Mouse (Mus musculus): ENCODE data around the gene Themis2. TPM values are rescaled to one million over a fixed set of nuclear protein-coding genes. Genes with fewer than 3 reads are reported as not detected.

The Themis2 gene
- polyA plus RNA-seq, 1 experiment = not detected

- no peak for TF ChIP-seq POLR2AphosphoS2 (IDR thresholded peaks at IDR 0.05; ENCODE audit: insufficient read length, low read depth)
- Histone ChIP-seq H3K79me2 (ENCODE audit: control insufficient read depth, insufficient read depth) (no peaks in the 10 kb centered on the region), H3ac (ENCODE audit: control insufficient read depth, insufficient read length) (no peak overlapping the region), H3K4me2 (ENCODE audit: low read depth) (no peak overlapping the region), H3K27me3 (ENCODE audit: control insufficient read depth, insufficient read depth, insufficient read length) (no peaks in the 10 kb centered on the region), H3K4me3 (no peak overlapping the region), H3K36me3 (ENCODE audit: control insufficient read depth, insufficient read depth) (no peaks in the 10 kb centered on the region)
Observed at GRCm38 (mm10) chr4:132785228-132785627, 11.0 kb downstream of the Themis2 start.

DNA sequence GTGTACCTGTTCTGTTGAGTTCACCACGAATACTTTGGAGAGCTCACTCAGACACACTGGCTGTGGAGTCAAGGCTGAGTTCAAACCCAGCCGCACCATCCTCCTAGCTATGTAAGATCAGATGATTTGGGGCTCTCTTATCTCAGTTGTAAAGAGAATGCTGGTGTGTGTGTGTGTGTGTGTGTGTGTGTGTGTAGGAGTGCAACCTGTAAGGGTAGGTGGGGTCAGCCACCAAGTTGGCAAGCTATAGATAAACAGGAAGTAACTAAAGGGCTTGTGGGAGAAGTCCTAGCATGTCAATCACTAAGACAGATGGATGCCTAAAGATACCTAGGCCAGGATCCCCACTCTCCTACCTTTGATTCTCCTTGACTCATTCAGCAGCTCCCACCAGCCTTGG is 12.5 kb downstream of the Themis2 start:
- Histone ChIP-seq H3K4me3 (no peak overlapping the region), H3ac (ENCODE audit: control insufficient read depth, insufficient read length) (no peak overlapping the region), H3K36me3 (ENCODE audit: control insufficient read depth, insufficient read depth) (no peaks in the 10 kb centered on the region), H3K4me2 (ENCODE audit: low read depth) (no peak overlapping the region), H3K27me3 (ENCODE audit: control insufficient read depth, insufficient read depth, insufficient read length) (no peaks in the 10 kb centered on the region), H3K79me2 (ENCODE audit: control insufficient read depth, insufficient read depth) (no peaks in the 10 kb centered on the region)
- TF ChIP-seq POLR2AphosphoS2 (IDR thresholded peaks at IDR 0.05; ENCODE audit: insufficient read length, low read depth) (no peak), MYOG (IDR thresholded peaks at IDR 0.05; ENCODE audit: control insufficient read depth in 1 of 3, insufficient read depth in 1 of 3, insufficient read length in 2 of 3, low read depth in 2 of 3) (no peak), SRF (IDR thresholded peaks at IDR 0.05; ENCODE audit: control insufficient read depth, insufficient read length, low read depth) (no peak), USF1 (IDR thresholded peaks at IDR 0.05; ENCODE audit: low read depth) (no peak), TCF12 (IDR thresholded peaks at IDR 0.05; ENCODE audit: insufficient read depth, poor library complexity, severe bottlenecking) (no peak), E2F4 (IDR thresholded peaks at IDR 0.05; ENCODE audit: insufficient read depth) (no peak), TCF3 (IDR thresholded peaks at IDR 0.05; ENCODE audit: insufficient read length, low read depth) (no peak), MAX (IDR thresholded peaks at IDR 0.05; ENCODE audit: low read depth) (no peak), POLR2A (IDR thresholded peaks at IDR 0.05; ENCODE audit: insufficient read length, low read depth) (no peak)

- H3K27me3 ChIP-seq (ENCODE audit: control insufficient read depth, insufficient read depth, insufficient read length) = no peaks in the 10 kb centered on the region
- TF ChIP-seq MYOD1 (IDR thresholded peaks at IDR 0.05; ENCODE audit: control insufficient read depth in 1 of 3, insufficient read length in 2 of 3, low read depth in 2 of 3) = no peak
- TF ChIP-seq MAX (IDR thresholded peaks at IDR 0.05; ENCODE audit: low read depth) = no peak
- no peak for TF ChIP-seq CEBPB (IDR thresholded peaks at IDR 0.05; ENCODE audit: insufficient read depth, poor library complexity, severe bottlenecking)
- no peak for TF ChIP-seq TCF3 (IDR thresholded peaks at IDR 0.05; ENCODE audit: insufficient read length, low read depth)
- TF ChIP-seq POLR2AphosphoS2 (IDR thresholded peaks at IDR 0.05; ENCODE audit: insufficient read length, low read depth) = no peak
- TF ChIP-seq USF1 (IDR thresholded peaks at IDR 0.05; ENCODE audit: low read depth) = no peak
- no peak for TF ChIP-seq REST (IDR thresholded peaks at IDR 0.05; ENCODE audit: insufficient read depth, insufficient read length)
- TF ChIP-seq TCF12 (IDR thresholded peaks at IDR 0.05; ENCODE audit: insufficient read depth, poor library complexity, severe bottlenecking) = no peak
- no peak overlapping the region for H3ac ChIP-seq (ENCODE audit: control insufficient read depth, insufficient read length)
- H3K79me2 ChIP-seq (ENCODE audit: control insufficient read depth, insufficient read depth) = no peaks in the 10 kb centered on the region
- no peak overlapping the region for H3K4me2 ChIP-seq (ENCODE audit: low read depth)
- H3K36me3 ChIP-seq (ENCODE audit: control insufficient read depth, insufficient read depth) = peaks cover 18% of the 10 kb centered on the region
- no peak overlapping the region for H3K4me3 ChIP-seq
Observed at GRCm38 (mm10) chr4:132780288-132780687, 15.9 kb downstream of the Themis2 start.

DNA sequence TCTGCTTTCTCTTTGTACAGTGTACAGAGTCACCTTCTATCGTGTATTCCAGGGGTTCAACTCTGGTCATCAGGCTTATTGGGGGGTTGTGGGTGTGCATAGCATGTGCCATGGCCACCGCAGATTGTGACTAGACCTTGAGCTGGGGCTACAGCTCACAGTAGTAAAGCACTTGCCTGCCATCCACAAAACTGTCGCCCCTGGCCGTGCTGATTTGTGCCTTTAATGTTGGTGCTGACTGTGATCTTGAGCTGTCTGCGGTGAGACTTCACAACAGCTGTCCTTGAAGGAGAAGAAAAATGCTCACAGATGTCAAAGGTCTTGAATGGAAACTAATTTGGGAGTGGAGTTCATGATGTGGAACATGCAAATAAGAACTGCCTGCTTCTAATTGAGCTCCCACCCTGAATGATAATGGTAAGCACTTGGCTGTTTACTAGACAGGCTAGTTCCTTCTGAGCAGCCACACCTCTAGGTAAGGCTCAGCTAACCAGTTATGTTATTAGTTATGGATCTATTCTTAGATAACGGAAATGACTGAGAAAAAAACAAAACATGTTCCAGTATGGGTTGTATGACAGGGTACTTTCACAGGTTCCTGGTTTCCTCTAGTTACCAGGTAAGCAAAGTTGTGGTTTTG is 17.5 kb downstream of the Themis2 start:
- H3K27me3 ChIP-seq (ENCODE audit: control insufficient read depth, insufficient read depth, insufficient read length) = no peaks in the 10 kb centered on the region
- no peaks in the 10 kb centered on the region for H3K79me2 ChIP-seq (ENCODE audit: control insufficient read depth, insufficient read depth)
- H3K36me3 ChIP-seq (ENCODE audit: control insufficient read depth, insufficient read depth) = peaks cover 23% of the 10 kb centered on the region
- no peak overlapping the region for H3K4me2 ChIP-seq (ENCODE audit: low read depth)
- H3K4me3 ChIP-seq = no peak overlapping the region
- H3ac ChIP-seq (ENCODE audit: control insufficient read depth, insufficient read length) = no peak overlapping the region
- no peak for TF ChIP-seq TCF3 (IDR thresholded peaks at IDR 0.05; ENCODE audit: insufficient read length, low read depth)

DNA sequence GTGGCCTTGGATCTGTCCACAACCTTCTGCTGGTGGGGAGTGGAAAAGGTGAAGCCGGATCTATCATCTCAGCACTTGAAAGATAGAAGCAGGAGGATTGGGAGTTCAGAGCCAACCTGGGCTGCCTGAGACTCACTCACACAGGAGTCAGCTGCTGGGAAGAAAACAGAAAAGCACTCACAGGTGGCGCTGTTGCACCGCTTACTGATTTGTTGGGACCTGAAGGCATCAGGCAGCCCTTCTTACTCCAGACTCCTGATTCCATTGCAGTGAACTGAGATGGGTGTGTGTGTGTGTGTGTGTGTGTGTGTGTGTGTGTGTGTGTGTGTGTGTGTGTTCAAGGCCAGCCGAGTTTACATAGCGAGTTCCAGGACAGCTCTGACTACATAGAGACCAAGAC is 19.4 kb downstream of the Themis2 start:
- TF ChIP-seq REST (IDR thresholded peaks at IDR 0.05; ENCODE audit: insufficient read depth, insufficient read length) (no peak), CEBPB (IDR thresholded peaks at IDR 0.05; ENCODE audit: insufficient read depth, poor library complexity, severe bottlenecking) (no peak), MAX (IDR thresholded peaks at IDR 0.05; ENCODE audit: low read depth) (no peak), SRF (IDR thresholded peaks at IDR 0.05; ENCODE audit: control insufficient read depth, insufficient read length, low read depth) (no peak), USF1 (IDR thresholded peaks at IDR 0.05; ENCODE audit: low read depth) (no peak), TCF12 (IDR thresholded peaks at IDR 0.05; ENCODE audit: insufficient read depth, poor library complexity, severe bottlenecking) (no peak), MYOG (IDR thresholded peaks at IDR 0.05; ENCODE audit: control insufficient read depth in 1 of 3, insufficient read depth in 1 of 3, insufficient read length in 2 of 3, low read depth in 2 of 3) (no peak), MYOD1 (IDR thresholded peaks at IDR 0.05; ENCODE audit: control insufficient read depth in 1 of 3, insufficient read length in 2 of 3, low read depth in 2 of 3) (no peak), E2F4 (IDR thresholded peaks at IDR 0.05; ENCODE audit: insufficient read depth) (no peak), POLR2A (IDR thresholded peaks at IDR 0.05; ENCODE audit: insufficient read length, low read depth) (no peak), TCF3 (IDR thresholded peaks at IDR 0.05; ENCODE audit: insufficient read length, low read depth) (no peak), POLR2AphosphoS2 (IDR thresholded peaks at IDR 0.05; ENCODE audit: insufficient read length, low read depth) (no peak)
- Histone ChIP-seq H3K36me3 (ENCODE audit: control insufficient read depth, insufficient read depth) (peaks cover 34% of the 10 kb centered on the region), H3K4me2 (ENCODE audit: low read depth) (no peak overlapping the region), H3K27me3 (ENCODE audit: control insufficient read depth, insufficient read depth, insufficient read length) (no peaks in the 10 kb centered on the region), H3K4me3 (no peak overlapping the region), H3ac (ENCODE audit: control insufficient read depth, insufficient read length) (no peak overlapping the region), H3K79me2 (ENCODE audit: control insufficient read depth, insufficient read depth) (no peaks in the 10 kb centered on the region)

Measured in myocyte (in vitro differentiated cells).